Mouse (Mus musculus) embryonic facial prominence, embryonic 14.5 days (tissue): Measurements from ENCODE around the gene Ehbp1. TPM values are rescaled to one million over a fixed set of nuclear protein-coding genes. Genes with fewer than 3 reads are reported as not detected.

Experiments
- ATAC-seq: fragments of 200-750 bp; cut with Nextera tagmentation; 2 replicates; pipeline ENCODE4 v1.8.0; 2017; ENCODE audit warnings: low read depth, moderate number of reproducible peaks, moderate TSS enrichment
- DNase-seq: peaks from one replicate; pipeline ENCODE4 v3.0.0-alpha.2; 2015; ENCODE audit warnings: low spot score
- H3K27ac ChIP-seq: fragments of 300-500 bp; sonication (generic); replicated peaks from 2 replicates; pipeline ENCODE4 v1.5.1; 2014; ENCODE audit warnings: low read depth, mild to moderate bottlenecking, low read length, moderate library complexity
- H3K27me3 ChIP-seq: fragments of 300-500 bp; sonication (generic); replicated peaks from 2 replicates; pipeline ENCODE4 v1.6.1; 2014; ENCODE audit warnings: low read length; ENCODE audit not compliant: control insufficient read depth, insufficient read depth
- H3K36me3 ChIP-seq: fragments of 300-500 bp; sonication (generic); 2 replicates; pipeline ENCODE4 v1.6.1; 2014; ENCODE audit warnings: low read length, mixed read lengths; ENCODE audit not compliant: control insufficient read depth, insufficient read depth
- H3K4me1 ChIP-seq: fragments of 300-500 bp; sonication (generic); 2 replicates; pipeline ENCODE4 v1.6.1; 2014; ENCODE audit warnings: antibody characterized with exemption, low read length; ENCODE audit not compliant: control insufficient read depth, insufficient read depth
- H3K4me2 ChIP-seq: fragments of 300-500 bp; sonication (generic); 2 replicates; pipeline ENCODE4 v1.6.1; 2014; ENCODE audit warnings: low read depth, mild to moderate bottlenecking, low read length, moderate library complexity, mixed read lengths
- H3K4me3 ChIP-seq: fragments of 300-500 bp; sonication (generic); 2 replicates; pipeline ENCODE4 v1.5.1; 2014; ENCODE audit warnings: low read depth, mild to moderate bottlenecking, low read length
- H3K9ac ChIP-seq: fragments of 300-500 bp; sonication (generic); 2 replicates; pipeline ENCODE4 v1.6.1; 2014; ENCODE audit warnings: low read depth, mild to moderate bottlenecking, low read length, moderate library complexity, mixed read lengths
- H3K9me3 ChIP-seq: fragments of 300-500 bp; sonication (generic); 2 replicates; pipeline ENCODE4 v1.6.1; 2016; ENCODE audit warnings: low read length; ENCODE audit not compliant: control insufficient read depth
- WGBS: fragments of 180-500 bp; shearing (Covaris S2); extraction: QIAGEN DNeasy Blood & Tissue Kit; methylation state at CpG from one replicate; pipeline ENCODE4 v1.1.7; 2014; 5-methylcytosine and 5-hydroxymethylcytosine counted together
- polyA plus RNA-seq: library from polyadenylated mRNA; unstranded; fragments of >200 nt; fragmentation: Nextera tagmentation; extraction: Ambion mirVana; gene quantifications from 2 replicates; pipeline ENCODE4 v1.2.1, GENCODE M21; 2014

The Ehbp1 gene
- polyA plus RNA-seq, 1 experiment from 2014 or later, result 13.1 TPM

DNA sequence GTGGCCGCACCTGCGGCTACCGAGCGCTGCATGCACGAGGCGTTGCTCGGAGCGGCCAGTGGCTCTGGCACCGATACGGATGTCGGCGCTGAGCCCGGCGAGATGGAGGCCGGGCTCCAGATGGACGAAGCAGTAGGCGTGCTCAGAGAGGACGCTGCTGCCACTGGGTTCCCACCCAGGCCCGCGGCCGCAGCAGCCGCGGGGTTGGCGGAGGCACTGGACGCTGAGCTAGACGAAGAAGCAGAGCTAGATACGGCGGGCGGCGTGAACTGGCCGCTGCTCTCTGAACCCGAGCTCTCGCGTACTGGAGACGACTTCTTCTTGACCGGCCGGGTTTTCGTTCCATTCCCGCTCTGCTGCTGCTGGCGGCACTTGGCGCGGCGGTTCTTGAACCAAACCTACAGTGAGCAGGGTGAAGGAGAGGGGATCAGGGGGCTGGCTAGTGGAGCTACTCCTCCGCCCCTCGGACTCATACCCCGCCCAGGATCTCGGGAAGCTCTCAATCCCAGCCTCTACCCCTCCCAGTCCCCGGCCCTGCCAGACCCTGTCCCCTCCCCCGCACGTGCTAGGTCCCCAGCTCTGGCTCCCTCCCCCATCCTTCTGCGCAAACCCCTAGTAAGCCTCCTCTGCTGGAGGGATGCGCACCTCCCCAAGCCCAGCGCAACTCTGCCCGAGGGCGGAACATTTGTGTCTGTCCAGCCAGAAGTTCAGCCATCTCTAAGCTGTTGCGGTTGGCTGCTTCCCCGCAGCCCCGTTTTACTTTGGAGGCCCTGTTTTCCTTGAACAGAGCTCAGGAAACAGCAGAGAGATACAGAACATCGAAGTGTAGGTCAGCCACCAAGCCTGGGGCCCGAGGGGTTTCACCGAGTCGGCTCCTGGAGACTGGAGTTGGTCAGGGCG lies 345.2 kb downstream of the Ehbp1 start:
- peak overlapping the region; percentile 21; the same call in 1 of the 2 replicates for H3K9ac ChIP-seq
- H3K36me3 ChIP-seq, result no peaks in the 10 kb centered on the region
- peak; percentile 31; the same call in 1 of the 2 replicates for ATAC-seq
- peak overlapping the region; percentile 89 for H3K4me2 ChIP-seq
- H3K9me3 ChIP-seq, result peaks cover 5% of the 10 kb centered on the region; the same call in 1 of the 2 replicates
- peaks cover 98% of the 10 kb centered on the region for H3K27me3 ChIP-seq
- H3K27ac ChIP-seq, result no peak overlapping the region
- no peak for DNase-seq
- WGBS, result under 1% methylated on average over 43 of the region's 63 CpGs
- H3K4me3 ChIP-seq, result peak overlapping the region; percentile 55
- peaks cover 11% of the 10 kb centered on the region; the same call in 1 of the 2 replicates for H3K4me1 ChIP-seq

DNA sequence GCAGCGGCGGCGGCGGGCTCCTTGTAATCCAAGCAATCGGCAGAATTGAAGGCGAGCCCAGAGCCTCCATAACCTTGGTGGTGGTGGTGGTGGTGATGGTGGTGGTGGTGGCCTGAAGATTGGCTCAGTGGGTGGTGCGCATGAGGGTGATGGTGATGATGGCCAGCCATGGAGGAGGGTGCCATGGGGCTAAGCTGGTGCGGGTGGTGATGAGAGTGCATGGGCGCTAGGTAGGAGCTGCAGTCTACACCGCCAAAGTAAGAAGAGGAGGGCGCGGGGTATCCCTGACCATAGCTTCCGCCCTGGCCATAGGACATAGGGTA lies 345.8 kb downstream of the Ehbp1 start:
- H3K4me3 ChIP-seq, result peak overlapping the region; percentile 55
- H3K4me2 ChIP-seq, result peak overlapping the region; percentile 89
- peaks cover 5% of the 10 kb centered on the region; the same call in 1 of the 2 replicates for H3K9me3 ChIP-seq
- H3K9ac ChIP-seq, result peak overlapping the region; percentile 21; the same call in 1 of the 2 replicates
- DNase-seq, result no peak
- no peaks in the 10 kb centered on the region for H3K36me3 ChIP-seq
- H3K4me1 ChIP-seq, result peaks cover 10% of the 10 kb centered on the region; the same call in 1 of the 2 replicates
- no peak overlapping the region for H3K27ac ChIP-seq
- no peak for ATAC-seq
- 0% methylated on average over 9 of the region's 13 CpGs for WGBS
- H3K27me3 ChIP-seq, result peaks cover 97% of the 10 kb centered on the region

DNA sequence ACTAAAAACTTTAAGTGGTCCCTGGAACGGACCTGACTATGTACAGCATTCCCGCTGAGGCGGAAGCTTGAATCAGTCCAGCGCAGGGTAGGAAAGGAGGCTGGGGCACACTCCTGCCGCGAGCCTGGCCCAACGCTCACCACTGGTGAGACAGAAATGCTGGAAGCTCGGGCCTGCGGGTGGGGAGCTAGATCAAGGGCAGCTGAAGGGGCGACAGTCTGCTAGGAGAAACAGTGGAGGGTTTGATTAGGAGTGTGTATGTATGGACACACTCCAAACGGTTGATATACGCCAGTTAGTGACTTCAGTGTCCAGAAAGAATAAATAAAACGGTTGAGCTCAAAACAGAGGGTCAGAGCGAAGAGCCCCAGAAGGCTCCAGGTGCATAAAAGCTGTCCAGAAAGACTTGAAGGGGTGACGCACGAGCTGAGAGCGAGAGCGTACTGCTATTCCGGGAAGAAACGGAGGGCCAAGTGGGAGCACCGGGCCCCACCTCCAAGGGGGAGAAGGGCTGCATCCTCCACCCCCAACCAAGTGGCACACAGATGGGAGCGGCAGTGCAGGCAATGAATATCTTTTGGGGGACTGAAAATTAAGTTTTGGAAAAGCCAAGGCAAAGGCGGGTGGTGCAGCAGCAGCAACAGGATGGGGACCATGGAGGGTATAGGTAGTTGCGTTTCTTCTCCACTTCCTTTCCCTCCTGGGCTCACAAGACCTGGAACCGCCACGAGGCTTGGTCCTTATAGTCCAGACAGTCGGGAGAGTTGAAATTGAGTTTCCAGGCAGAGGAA lies 346.4 kb downstream of the Ehbp1 start:
- Histone ChIP-seq H3K27me3 (peaks cover 97% of the 10 kb centered on the region), H3K9me3 (peaks cover 5% of the 10 kb centered on the region; the same call in 1 of the 2 replicates), H3K4me2 (peak overlapping the region; percentile 89), H3K4me3 (peak overlapping the region; percentile 55), H3K27ac (no peak overlapping the region), H3K36me3 (no peaks in the 10 kb centered on the region), H3K9ac (peak overlapping the region; percentile 34; the same call in 1 of the 2 replicates), H3K4me1 (peaks cover 10% of the 10 kb centered on the region; the same call in 1 of the 2 replicates)
- DNase-seq (no peak), ATAC-seq (no peak)
- 11% methylated on average over 24 of the region's 27 CpGs for WGBS

DNA sequence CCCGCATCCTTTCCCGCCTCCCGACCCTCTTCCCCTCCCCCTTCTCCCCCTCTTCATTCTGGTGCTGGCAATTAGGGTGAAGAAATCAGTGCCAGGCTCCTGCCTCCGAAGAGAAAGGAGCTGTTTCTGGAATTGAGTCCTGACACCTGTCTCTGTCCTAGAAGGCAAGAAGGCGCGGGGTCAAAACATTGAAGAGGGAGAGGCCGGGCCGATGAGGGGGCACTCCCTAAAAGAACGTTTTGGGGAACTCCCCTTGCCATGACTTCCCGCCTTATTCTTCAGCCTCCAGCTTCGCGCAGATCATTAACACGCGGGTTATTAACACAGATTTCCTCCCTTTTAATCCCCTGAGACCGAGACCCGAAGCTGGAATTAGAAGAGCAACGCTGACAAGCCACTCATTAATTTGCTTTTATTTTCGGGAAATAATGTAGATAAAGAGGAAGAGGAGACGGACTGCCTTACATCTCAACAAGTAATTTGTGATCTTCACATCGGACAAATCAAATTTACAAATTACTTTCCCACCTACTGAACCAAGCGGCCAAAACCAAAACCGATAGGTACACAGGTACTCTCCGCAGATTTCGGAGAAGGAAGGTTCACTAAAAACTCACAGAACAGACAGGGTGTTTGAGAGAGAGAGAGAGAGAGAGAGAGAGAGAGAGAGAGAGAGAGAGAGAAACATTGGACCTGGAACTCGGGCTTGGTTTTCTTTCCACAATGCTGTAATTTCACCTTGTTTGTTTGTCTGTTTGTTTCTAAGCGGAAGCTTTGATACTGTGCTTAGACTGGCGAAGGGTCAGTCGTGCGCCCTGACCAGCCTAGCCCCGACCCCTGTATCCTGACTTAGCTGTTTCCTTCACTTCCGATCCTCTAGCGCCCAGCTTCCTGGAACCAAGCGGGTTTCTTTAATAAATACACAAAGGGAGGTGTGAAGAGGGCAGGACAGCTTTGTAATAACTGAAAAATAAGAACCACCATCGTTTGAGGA lies 347.4 kb downstream of the Ehbp1 start:
- DNase-seq (no peak), ATAC-seq (no peak)
- 7% methylated on average over 34 of the region's 34 CpGs for WGBS
- no peak overlapping the region; the same call in 1 of the 2 replicates for H3K9ac ChIP-seq
- peak overlapping the region; percentile 55 for H3K4me3 ChIP-seq
- H3K36me3 ChIP-seq, result no peaks in the 10 kb centered on the region
- H3K27ac ChIP-seq, result no peak overlapping the region
- peaks cover 5% of the 10 kb centered on the region; the same call in 1 of the 2 replicates for H3K9me3 ChIP-seq
- peaks cover 10% of the 10 kb centered on the region; the same call in 1 of the 2 replicates for H3K4me1 ChIP-seq
- H3K4me2 ChIP-seq, result peak overlapping the region; percentile 89
- peaks cover 93% of the 10 kb centered on the region for H3K27me3 ChIP-seq

DNA sequence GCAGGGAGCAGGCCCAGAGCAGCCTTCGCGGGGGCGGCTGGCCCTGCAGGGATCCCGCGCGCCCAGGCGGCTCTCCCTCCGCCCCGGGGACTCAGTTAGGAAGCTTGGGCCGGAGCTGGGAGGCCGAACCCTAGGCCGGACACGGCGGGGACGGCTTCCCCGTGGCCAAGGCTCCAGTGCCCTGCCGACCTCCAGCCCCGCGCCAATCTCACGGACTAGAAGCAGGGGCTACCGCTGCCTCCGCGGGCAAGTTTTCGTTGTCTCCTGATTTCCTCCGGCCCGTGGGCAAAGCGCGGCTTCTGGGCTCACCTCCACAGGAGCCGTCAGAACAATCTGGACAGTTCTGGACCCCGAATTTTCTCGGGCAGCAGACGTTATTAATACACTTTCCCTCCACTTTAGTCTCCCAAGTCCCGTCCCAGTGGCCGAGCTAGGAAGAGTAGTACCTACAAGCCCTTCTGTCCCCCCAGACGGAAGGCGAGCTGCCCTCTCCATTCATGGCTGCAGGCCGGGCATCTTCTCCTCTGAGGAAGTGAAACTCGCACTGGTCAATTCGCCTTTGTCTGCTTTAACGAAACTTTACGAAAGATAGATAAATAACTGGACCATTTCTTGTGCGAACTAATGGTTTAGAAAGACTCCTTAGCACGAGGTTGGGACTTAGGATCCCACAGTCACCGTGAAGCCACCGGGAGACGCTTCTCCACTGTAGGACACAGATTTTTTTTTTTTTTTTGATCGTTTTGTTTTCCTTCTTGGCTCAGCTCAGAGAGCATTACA lies 348.3 kb downstream of the Ehbp1 start:
- peak overlapping the region; percentile 48; the same call in 1 of the 2 replicates for H3K9ac ChIP-seq
- no peak for DNase-seq
- H3K27ac ChIP-seq, result no peak overlapping the region
- no peak for ATAC-seq
- peaks cover 10% of the 10 kb centered on the region; the same call in 1 of the 2 replicates for H3K4me1 ChIP-seq
- 3% methylated on average over 40 of the region's 47 CpGs for WGBS
- H3K4me3 ChIP-seq, result peak overlapping the region; percentile 28
- peaks cover 5% of the 10 kb centered on the region; the same call in 1 of the 2 replicates for H3K9me3 ChIP-seq
- H3K4me2 ChIP-seq, result peak overlapping the region; percentile 89
- H3K36me3 ChIP-seq, result no peaks in the 10 kb centered on the region
- H3K27me3 ChIP-seq, result peaks cover 91% of the 10 kb centered on the region

DNA sequence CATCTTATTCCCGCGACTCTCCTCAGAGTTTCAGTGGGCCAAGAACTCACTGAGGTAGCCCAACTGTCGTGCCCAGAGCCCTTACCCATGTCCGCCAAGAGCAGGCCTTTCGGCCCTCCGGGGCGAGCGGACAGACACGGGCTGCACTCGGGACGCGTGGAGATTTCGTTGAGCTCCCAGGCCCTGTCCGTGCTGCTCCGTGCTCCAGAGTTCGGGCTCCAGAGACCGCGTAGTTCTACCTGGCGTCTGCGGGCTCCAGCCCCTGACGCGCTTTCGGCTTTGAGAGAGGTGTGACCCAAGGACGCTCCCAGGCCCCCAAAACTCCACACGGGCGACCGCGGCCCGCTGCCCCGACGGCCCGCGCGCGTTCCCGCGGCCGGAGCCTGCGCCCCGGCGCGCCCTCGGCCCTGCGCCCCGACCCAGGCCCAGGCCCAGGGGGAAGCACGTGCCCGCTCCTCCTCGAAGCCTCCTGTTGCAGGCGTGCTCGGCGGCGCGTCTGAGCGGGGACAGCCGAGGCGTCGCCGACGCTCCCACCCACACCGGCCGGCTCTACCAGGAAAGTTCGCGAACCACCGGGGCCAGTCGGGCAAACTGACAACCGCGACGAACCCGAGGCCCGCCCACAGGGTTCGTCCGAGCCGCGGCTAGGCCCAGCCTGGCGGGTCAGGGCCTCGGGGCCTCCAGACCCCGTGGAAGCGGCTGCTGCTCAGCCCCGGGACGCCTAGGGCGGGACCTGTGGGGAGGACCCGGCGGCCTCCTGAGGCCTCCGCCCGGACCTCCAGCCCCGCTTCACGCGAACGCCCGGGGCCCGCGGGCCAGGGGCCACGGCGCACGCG lies 349.1 kb downstream of the Ehbp1 start:
- ATAC-seq, result no peak
- H3K36me3 ChIP-seq, result no peaks in the 10 kb centered on the region
- H3K4me1 ChIP-seq, result peaks cover 10% of the 10 kb centered on the region; the same call in 1 of the 2 replicates
- peak overlapping the region; percentile 28 for H3K4me3 ChIP-seq
- H3K9me3 ChIP-seq, result peaks cover 5% of the 10 kb centered on the region; the same call in 1 of the 2 replicates
- DNase-seq, result no peak
- no peak overlapping the region for H3K27ac ChIP-seq
- H3K4me2 ChIP-seq, result peak overlapping the region; percentile 89
- WGBS, result 4% methylated on average over 44 of the region's 96 CpGs
- H3K27me3 ChIP-seq, result peaks cover 91% of the 10 kb centered on the region
- H3K9ac ChIP-seq, result peak overlapping the region; percentile 48; the same call in 1 of the 2 replicates
